Mouse (Mus musculus) G1E (cell line): Measurements from ENCODE around the gene Gm1979.
"Not testable (repeated sequence)": the region's sequence is repeated elsewhere in the genome, so short reads cannot be mapped to it uniquely, and the experiment has no call there.

Experiments
- CTCF ChIP-seq: IDR thresholded peaks from 2 replicates; pipeline ENCODE4 v1.5.1; 2012; ENCODE audit warnings: low read depth, low read length, inconsistent platforms, mixed read lengths
- TAL1 ChIP-seq: conservative IDR thresholded peaks from 2 replicates; pipeline ENCODE4 v1.6.1; 2012; ENCODE audit warnings: low read depth, low read length, inconsistent platforms, mixed read lengths

DNA sequence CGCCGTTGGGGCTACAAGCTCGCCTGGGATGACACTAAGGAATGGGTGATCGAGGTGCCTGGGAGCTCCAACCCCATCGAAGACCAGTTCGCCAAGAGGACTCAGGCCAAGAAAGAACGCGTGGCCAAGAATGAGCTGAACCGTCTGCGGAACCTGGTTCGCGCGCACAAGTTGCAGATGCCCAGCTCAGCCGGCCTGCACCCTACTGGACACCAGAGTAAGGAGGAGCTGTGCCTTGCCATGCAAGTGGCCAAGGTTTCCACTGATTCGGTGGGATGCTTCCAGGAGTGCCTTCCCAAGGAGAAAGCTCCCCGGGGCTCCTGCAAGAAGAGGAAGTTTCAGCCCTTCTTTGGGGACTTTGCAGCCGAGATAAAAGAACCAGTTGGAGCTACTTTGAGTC lies 47.5 kb downstream of the Gm1979 start:
- not testable (repeated sequence) for TF ChIP-seq TAL1, CTCF
